Mouse (Mus musculus): ENCODE data around the gene Slfn14.
"Not testable (repeated sequence)": the region's sequence is repeated elsewhere in the genome, so short reads cannot be mapped to it uniquely, and the experiment has no call there.

Gene Slfn14

GRCm38 (mm10) chr11:83286566-83286965 is at the start of gene Slfn14:
Gene Slfn14 (minus strand): TSS chr11:83286726.
- DNase-seq (ENCODE audit: low spot score in 2 of 2), result peak in 1 of 2 experiments; percentile 23

- no peak for DNase-seq (ENCODE audit: low spot score in 2 of 2)
Observed at GRCm38 (mm10) chr11:83335826-83336225, 49.3 kb upstream of the Slfn14 start.

- DNase-seq (ENCODE audit: low spot score in 2 of 2), result peak; percentile 25 to 56
Observed at GRCm38 (mm10) chr11:83327427-83327826, 40.9 kb upstream of the Slfn14 start.

- DNase-seq (ENCODE audit: low spot score in 2 of 2), result not testable (repeated sequence)
Observed at GRCm38 (mm10) chr11:83326692-83327091, 40.2 kb upstream of the Slfn14 start.

GRCm38 (mm10) chr11:83319048-83319447 is 32.5 kb upstream of the Slfn14 start:
- no peak for DNase-seq (ENCODE audit: low spot score in 2 of 2)

GRCm38 (mm10) chr11:83312471-83312870 is 25.9 kb upstream of the Slfn14 start:
- DNase-seq (ENCODE audit: low spot score in 2 of 2), result no peak

- no peak for DNase-seq (ENCODE audit: low spot score in 2 of 2)
Observed at GRCm38 (mm10) chr11:83306700-83307253, 20.3 kb upstream of the Slfn14 start.

- no peak for DNase-seq (ENCODE audit: low spot score in 2 of 2)
Observed at GRCm38 (mm10) chr11:83304485-83304884, 18.0 kb upstream of the Slfn14 start.

GRCm38 (mm10) chr11:83303751-83304150 is 17.2 kb upstream of the Slfn14 start:
- DNase-seq (ENCODE audit: low spot score in 2 of 2), result no peak

GRCm38 (mm10) chr11:83302526-83303251 is 16.2 kb upstream of the Slfn14 start, which contains the start of gene Pex12:
Gene Pex12 (minus strand): TSS chr11:83302586.
- DNase-seq (ENCODE audit: low spot score in 2 of 2), result peak; percentile 86 to 92

GRCm38 (mm10) chr11:83302124-83302523 is 15.6 kb upstream of the Slfn14 start:
- no peak for DNase-seq (ENCODE audit: low spot score in 2 of 2)

- no peak for DNase-seq (ENCODE audit: low spot score in 2 of 2)
Observed at GRCm38 (mm10) chr11:83301431-83301831, 14.9 kb upstream of the Slfn14 start.

- DNase-seq (ENCODE audit: low spot score in 2 of 2), result no peak
Observed at GRCm38 (mm10) chr11:83299724-83300123, 13.2 kb upstream of the Slfn14 start.

- peak; percentile 79 to 84 for DNase-seq (ENCODE audit: low spot score in 2 of 2)
Observed at GRCm38 (mm10) chr11:83298225-83299195, 12.0 kb upstream of the Slfn14 start, which contains the start of gene Ap2b1. Gene Ap2b1 (plus strand): TSS chr11:83299024.

GRCm38 (mm10) chr11:83297816-83298215 is 11.3 kb upstream of the Slfn14 start:
- DNase-seq (ENCODE audit: low spot score in 2 of 2), result no peak

- DNase-seq (ENCODE audit: low spot score in 2 of 2), result no peak
Observed at GRCm38 (mm10) chr11:83294133-83294532, 7.6 kb upstream of the Slfn14 start.

- DNase-seq (ENCODE audit: low spot score in 2 of 2), result no peak
Observed at GRCm38 (mm10) chr11:83293182-83293581, 6.7 kb upstream of the Slfn14 start.

GRCm38 (mm10) chr11:83292251-83292587 is 5.7 kb upstream of the Slfn14 start:
- no peak for DNase-seq (ENCODE audit: low spot score in 2 of 2)

GRCm38 (mm10) chr11:83291375-83292250 is 5.1 kb upstream of the Slfn14 start:
- peak; percentile 86 to 89 for DNase-seq (ENCODE audit: low spot score in 2 of 2)

- no peak for DNase-seq (ENCODE audit: low spot score in 2 of 2)
Observed at GRCm38 (mm10) chr11:83289633-83290032, 3.1 kb upstream of the Slfn14 start.

GRCm38 (mm10) chr11:83289036-83289435 is 2.5 kb upstream of the Slfn14 start:
- no peak for DNase-seq (ENCODE audit: low spot score in 2 of 2)

Data from spleen, postnatal 14 days (tissue).